Mouse (Mus musculus) MEL (cell line): ENCODE results near the gene Tlr3.

Experiments
- CHD1 ChIP-seq: IDR thresholded peaks from 2 replicates; pipeline ENCODE4 v1.6.1; 2012; ENCODE audit warnings: low read depth, mild to moderate bottlenecking, inconsistent platforms, low read length, improper control_type of control experiment
- CTCF ChIP-seq, 3 experiments: IDR thresholded peaks in 2 of 3; conservative IDR thresholded peaks in 1 of 3; 2 replicates each; pipeline ENCODE4 v1.5.1; 2011 to 2012; ENCODE audit warnings: low read length in 3 of 3, low read depth in 2 of 3, mild to moderate bottlenecking in 2 of 3, improper control_type of control experiment in 1 of 3, inconsistent platforms in 1 of 3, mixed read lengths in 1 of 3, moderate library complexity in 1 of 3; ENCODE audit not compliant: control insufficient read depth in 1 of 3, insufficient read depth in 1 of 3, poor library complexity in 1 of 3, severe bottlenecking in 1 of 3
- EP300 ChIP-seq, 2 experiments: IDR thresholded peaks; 2 replicates each; pipeline ENCODE4 v1.6.1; 2011; ENCODE audit warnings: improper control_type of control experiment in 2 of 2, low read length in 2 of 2, low read depth in 1 of 2, mild to moderate bottlenecking in 1 of 2
- GATA1 ChIP-seq: IDR thresholded peaks from 2 replicates; pipeline ENCODE4 v1.6.1; 2011; ENCODE audit warnings: low read depth, low read length, improper control_type of control experiment
- HCFC1 ChIP-seq: IDR thresholded peaks from 2 replicates; pipeline ENCODE4 v1.6.1; 2012; ENCODE audit warnings: low read depth, mild to moderate bottlenecking, inconsistent platforms, low read length, improper control_type of control experiment, moderate library complexity
- MAX ChIP-seq: IDR thresholded peaks from 2 replicates; pipeline ENCODE4 v1.6.1; 2011; ENCODE audit warnings: low read length, improper control_type of control experiment
- MXI1 ChIP-seq: IDR thresholded peaks from 2 replicates; pipeline ENCODE4 v1.6.1; 2011; ENCODE audit warnings: mild to moderate bottlenecking, low read depth, low read length, improper control_type of control experiment
- POLR2A ChIP-seq, 2 experiments: IDR thresholded peaks; 2 replicates each; pipeline ENCODE4 v1.6.1; 2011 to 2012; ENCODE audit warnings: low read length in 2 of 2, mild to moderate bottlenecking in 2 of 2, control low read depth in 1 of 2, improper control_type of control experiment in 1 of 2, low read depth in 1 of 2, moderate library complexity in 1 of 2; ENCODE audit not compliant: control insufficient read depth in 1 of 2, insufficient read depth in 1 of 2, poor library complexity in 1 of 2
- POLR2AphosphoS5 ChIP-seq: IDR thresholded peaks from 2 replicates; pipeline ENCODE4 v1.6.1; 2012; ENCODE audit warnings: low read depth, borderline replicate concordance, mild to moderate bottlenecking, inconsistent platforms, low read length, moderate library complexity, mixed read lengths
- USF1 ChIP-seq: IDR thresholded peaks from 2 replicates; pipeline ENCODE4 v1.6.1; 2014; ENCODE audit warnings: low read depth, mild to moderate bottlenecking, inconsistent platforms, low read length, improper control_type of control experiment, moderate library complexity

DNA sequence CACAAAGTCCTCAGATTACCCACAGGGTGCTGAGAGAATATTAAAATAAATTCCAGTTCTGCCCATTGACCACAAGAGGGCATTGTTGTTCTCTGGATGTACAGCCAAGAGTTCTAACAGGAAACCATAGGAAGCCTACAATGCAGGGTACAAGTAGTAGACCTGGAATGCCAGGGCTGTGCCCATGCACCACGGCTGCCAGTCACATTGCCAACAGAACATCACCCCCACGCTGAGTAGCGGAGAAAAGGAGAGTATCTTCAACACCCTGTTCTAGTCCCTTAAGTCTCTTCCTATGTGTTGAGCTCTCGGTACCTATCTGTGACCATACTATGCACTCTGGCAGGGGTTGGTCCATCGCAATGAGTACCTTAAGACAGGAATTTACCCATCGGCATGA, 43.5 kb upstream of the Tlr3 start:
- TF ChIP-seq CTCF (IDR thresholded peaks at IDR 0.05 in 2 of 3, conservative IDR thresholded peaks at IDR 0.05 in 1 of 3; ENCODE audit: control insufficient read depth in 1 of 3, insufficient read depth in 1 of 3, low read depth in 2 of 3, low read length in 3 of 3, poor library complexity in 1 of 3, severe bottlenecking in 1 of 3), result peak in 2 of 3 experiments; percentile 47 to 63; a peak in 4 of 6 replicates
- TF ChIP-seq POLR2A (IDR thresholded peaks at IDR 0.05; ENCODE audit: control insufficient read depth in 1 of 2, insufficient read depth in 1 of 2, low read depth in 1 of 2, low read length in 2 of 2, poor library complexity in 1 of 2), result no peak
- no peak for TF ChIP-seq CHD1
- no peak for TF ChIP-seq EP300 (IDR thresholded peaks at IDR 0.05; ENCODE audit: low read depth in 1 of 2, low read length in 2 of 2)
- no peak for TF ChIP-seq POLR2AphosphoS5
- TF ChIP-seq HCFC1, result no peak
- no peak for TF ChIP-seq GATA1
- no peak for TF ChIP-seq USF1
- no peak for TF ChIP-seq MAX
- TF ChIP-seq MXI1, result no peak
